Mouse (Mus musculus) hindbrain, embryonic 10.5 days (tissue): Measurements from ENCODE around the gene Zfp747. TPM values are rescaled to one million over a fixed set of nuclear protein-coding genes. Genes with fewer than 3 reads are reported as not detected.
"Not testable (repeated sequence)": the region's sequence is repeated elsewhere in the genome, so short reads cannot be mapped to it uniquely, and the experiment has no call there.

Experiments used
- DNase-seq: peaks from one replicate; pipeline ENCODE4 v3.0.0-alpha.2; 2017; ENCODE audit warnings: low spot score
- H3K27ac ChIP-seq: fragments of 300-500 bp; sonication (generic); 2 replicates; pipeline ENCODE4 v1.5.1; 2016; ENCODE audit warnings: mild to moderate bottlenecking, moderate library complexity
- H3K27me3 ChIP-seq: fragments of 300-500 bp; sonication (generic); 2 replicates; pipeline ENCODE4 v1.6.1; 2016; ENCODE audit warnings: mild to moderate bottlenecking; ENCODE audit not compliant: poor library complexity, insufficient read depth, severe bottlenecking
- H3K36me3 ChIP-seq: fragments of 300-500 bp; sonication (generic); 2 replicates; pipeline ENCODE4 v1.6.1; 2016; ENCODE audit warnings: mild to moderate bottlenecking, moderate library complexity
- H3K4me1 ChIP-seq: fragments of 300-500 bp; sonication (generic); replicated peaks from 2 replicates; pipeline ENCODE4 v1.6.1; 2016; ENCODE audit warnings: mild to moderate bottlenecking
- H3K4me3 ChIP-seq: fragments of 300-500 bp; sonication (generic); 2 replicates; pipeline ENCODE4 v1.5.1; 2016; ENCODE audit warnings: mild to moderate bottlenecking, moderate library complexity
- H3K9me3 ChIP-seq: fragments of 300-500 bp; sonication (generic); 2 replicates; pipeline ENCODE4 v1.6.1; 2016; ENCODE audit warnings: mild to moderate bottlenecking, moderate library complexity
- WGBS: fragments of 180-500 bp; shearing (Covaris S2); methylation state at CpG from one replicate; pipeline ENCODE4 v1.1.7; 2016; 5-methylcytosine and 5-hydroxymethylcytosine counted together
- polyA plus RNA-seq: library from polyadenylated mRNA; unstranded; fragments of >200 nt; fragmentation: Nextera tagmentation; extraction: Ambion mirVana; gene quantifications from 2 replicates; pipeline ENCODE4 v1.2.1, GENCODE M21; 2016

Gene Zfp747
- polyA plus RNA-seq, 1 experiment from 2014 or later: 7.9 TPM

GRCm38 (mm10) chr7:127342332-127342731, 33.5 kb downstream of the Zfp747 start:
- DNase-seq: no peak
- peaks cover 36% of the 10 kb centered on the region for H3K4me1 ChIP-seq
- 67% methylated on average over 4 of the region's 4 CpGs for WGBS
- H3K4me3 ChIP-seq: no peak overlapping the region
- no peak overlapping the region for H3K27ac ChIP-seq
- no peaks in the 10 kb centered on the region for H3K9me3 ChIP-seq
- no peaks in the 10 kb centered on the region; the same call in 1 of the 2 replicates for H3K27me3 ChIP-seq
- H3K36me3 ChIP-seq: peaks cover 39% of the 10 kb centered on the region

- H3K27me3 ChIP-seq, H3K27ac ChIP-seq, H3K9me3 ChIP-seq, DNase-seq, H3K4me3 ChIP-seq: not testable (repeated sequence)
- 90% methylated on average over 6 of the region's 6 CpGs for WGBS
- peaks cover 39% of the 10 kb centered on the region for H3K36me3 ChIP-seq
- peaks cover 31% of the 10 kb centered on the region for H3K4me1 ChIP-seq
Measured at GRCm38 (mm10) chr7:127341861-127342260, 34.0 kb downstream of the Zfp747 start.

- no peaks in the 10 kb centered on the region for H3K9me3 ChIP-seq
- no peak overlapping the region for H3K4me3 ChIP-seq
- H3K27me3 ChIP-seq: no peaks in the 10 kb centered on the region
- peaks cover 26% of the 10 kb centered on the region for H3K4me1 ChIP-seq
- H3K36me3 ChIP-seq: peaks cover 39% of the 10 kb centered on the region
- no peak overlapping the region for H3K27ac ChIP-seq
- no peak for DNase-seq
- WGBS: 98% methylated on average over 8 of the region's 8 CpGs
Measured at GRCm38 (mm10) chr7:127341356-127341755, 34.5 kb downstream of the Zfp747 start.

GRCm38 (mm10) chr7:127337636-127338035, 38.2 kb downstream of the Zfp747 start:
- peaks cover 22% of the 10 kb centered on the region for H3K36me3 ChIP-seq
- no peak overlapping the region for H3K27ac ChIP-seq
- H3K9me3 ChIP-seq: no peaks in the 10 kb centered on the region
- 72% methylated on average over 4 of the region's 4 CpGs for WGBS
- no peaks in the 10 kb centered on the region for H3K27me3 ChIP-seq
- DNase-seq: no peak
- no peak overlapping the region for H3K4me3 ChIP-seq
- H3K4me1 ChIP-seq: no peaks in the 10 kb centered on the region

GRCm38 (mm10) chr7:127335604-127336003, 40.2 kb downstream of the Zfp747 start:
- Histone ChIP-seq H3K27ac (no peak overlapping the region), H3K4me3 (no peak overlapping the region), H3K27me3 (no peaks in the 10 kb centered on the region), H3K4me1 (no peaks in the 10 kb centered on the region), H3K9me3 (no peaks in the 10 kb centered on the region), H3K36me3 (peaks cover 2% of the 10 kb centered on the region; the same call in 1 of the 2 replicates)
- no peak for DNase-seq
- WGBS: 87% methylated on average over 4 of the region's 4 CpGs

GRCm38 (mm10) chr7:127333240-127333639, 42.6 kb downstream of the Zfp747 start:
- H3K36me3 ChIP-seq: no peaks in the 10 kb centered on the region
- 84% methylated on average over 6 of the region's 6 CpGs for WGBS
- no peaks in the 10 kb centered on the region for H3K9me3 ChIP-seq
- H3K27me3 ChIP-seq: no peaks in the 10 kb centered on the region
- no peak overlapping the region for H3K27ac ChIP-seq
- H3K4me3 ChIP-seq: no peak overlapping the region
- H3K4me1 ChIP-seq: no peaks in the 10 kb centered on the region
- no peak for DNase-seq

GRCm38 (mm10) chr7:127326685-127327084, 49.2 kb downstream of the Zfp747 start:
- Histone ChIP-seq H3K4me1 (peaks cover 12% of the 10 kb centered on the region; the same call in 1 of the 2 replicates), H3K27me3 (no peaks in the 10 kb centered on the region), H3K4me3 (no peak overlapping the region), H3K36me3 (no peaks in the 10 kb centered on the region), H3K27ac (peak overlapping the region; percentile 53; the same call in 1 of the 2 replicates), H3K9me3 (no peaks in the 10 kb centered on the region)
- no peak for DNase-seq
- 71% methylated on average over 2 of the region's 2 CpGs for WGBS

GRCm38 (mm10) chr7:127325550-127325949, 50.3 kb downstream of the Zfp747 start:
- 86% methylated on average over 8 of the region's 8 CpGs for WGBS

GRCm38 (mm10) chr7:127324944-127325343, 50.9 kb downstream of the Zfp747 start:
- DNase-seq: no peak
- Histone ChIP-seq H3K9me3 (no peaks in the 10 kb centered on the region), H3K36me3 (no peaks in the 10 kb centered on the region), H3K27ac (no peak overlapping the region), H3K4me3 (no peak overlapping the region), H3K27me3 (no peaks in the 10 kb centered on the region), H3K4me1 (peaks cover 12% of the 10 kb centered on the region; the same call in 1 of the 2 replicates)
- 91% methylated on average over 7 of the region's 7 CpGs for WGBS

More at GRCm38 (mm10) chr7:127325550-127325949, 50.3 kb downstream of the Zfp747 start:
- peaks cover 12% of the 10 kb centered on the region; the same call in 1 of the 2 replicates for H3K4me1 ChIP-seq
- H3K36me3 ChIP-seq: no peaks in the 10 kb centered on the region
- no peak for DNase-seq
- no peaks in the 10 kb centered on the region for H3K9me3 ChIP-seq
- H3K27me3 ChIP-seq: no peaks in the 10 kb centered on the region
- H3K4me3 ChIP-seq: no peak overlapping the region
- H3K27ac ChIP-seq: no peak overlapping the region

Other genes with a start within 250 kb of the Zfp747 start
- not detected in 2 replicates for gene Spn, start 238.2 kb downstream of the Zfp747 start, polyA plus RNA-seq
- 94.4 and 96.0 TPM in 2 replicates for gene Cd2bp2, start 180.0 kb downstream of the Zfp747 start, polyA plus RNA-seq
- gene Tbc1d10b, start 167.6 kb downstream of the Zfp747 start, polyA plus RNA-seq: 25.6 and 28.2 TPM in 2 replicates
- 13.0 and 17.7 TPM in 2 replicates for gene Mylpf, start 167.2 kb downstream of the Zfp747 start, polyA plus RNA-seq
- gene Zfp553, start 143.0 kb downstream of the Zfp747 start, polyA plus RNA-seq: 78.7 and 81.0 TPM in 2 replicates
- gene Sept1, start 142.9 kb downstream of the Zfp747 start, polyA plus RNA-seq: 32.4 and 33.8 TPM in 2 replicates
- 62.4 and 70.1 TPM in 2 replicates for gene Zfp771, start 131.8 kb downstream of the Zfp747 start, polyA plus RNA-seq
- 284 and 329 TPM in 2 replicates for gene Dctpp1, start 115.3 kb downstream of the Zfp747 start, polyA plus RNA-seq
- gene Sephs2, start 102.0 kb downstream of the Zfp747 start, polyA plus RNA-seq: 69.8 and 76.2 TPM in 2 replicates
- 0.68 and 0.98 TPM in 2 replicates for gene Itgal, start 79.8 kb downstream of the Zfp747 start, polyA plus RNA-seq
- gene Zfp768, start 30.5 kb downstream of the Zfp747 start, polyA plus RNA-seq: 18.8 and 20.4 TPM in 2 replicates
- 5.3 and 6.2 TPM in 2 replicates for gene 9130019O22Rik, start 11.1 kb upstream of the Zfp747 start, polyA plus RNA-seq
- gene E430018J23Rik, start 17.6 kb upstream of the Zfp747 start, polyA plus RNA-seq: 5.4 and 6.7 TPM in 2 replicates
- gene Zfp764, start 30.8 kb upstream of the Zfp747 start, polyA plus RNA-seq: 6.6 and 7.1 TPM in 2 replicates
- gene Zfp688, start 46.0 kb upstream of the Zfp747 start, polyA plus RNA-seq: 35.6 and 39.4 TPM in 2 replicates
- gene Zfp689, start 73.1 kb upstream of the Zfp747 start, polyA plus RNA-seq: 14.8 and 15.7 TPM in 2 replicates
- 53.1 and 65.9 TPM in 2 replicates for gene Prr14, start 83.6 kb upstream of the Zfp747 start, polyA plus RNA-seq
- 9.0 and 12.0 TPM in 2 replicates for gene Fbrs, start 103.1 kb upstream of the Zfp747 start, polyA plus RNA-seq
- gene Srcap, start 135.9 kb upstream of the Zfp747 start, polyA plus RNA-seq: 54.9 and 71.4 TPM in 2 replicates
- 16.5 and 18.1 TPM in 2 replicates for gene Gm42715, start 143.5 kb upstream of the Zfp747 start, polyA plus RNA-seq
- 7.9 and 13.7 TPM in 2 replicates for gene Tmem265, start 185.3 kb upstream of the Zfp747 start, polyA plus RNA-seq
- 47.0 and 54.1 TPM in 2 replicates for gene Phkg2, start 197.3 kb upstream of the Zfp747 start, polyA plus RNA-seq
- gene Ccdc189, start 212.5 kb upstream of the Zfp747 start, polyA plus RNA-seq: 15.7 and 16.5 TPM in 2 replicates
- 57.8 and 58.8 TPM in 2 replicates for gene Rnf40, start 212.7 kb upstream of the Zfp747 start, polyA plus RNA-seq
- gene Zfp629, start 239.7 kb upstream of the Zfp747 start, polyA plus RNA-seq: 34.5 and 36.7 TPM in 2 replicates